Mouse (Mus musculus): Measurements from ENCODE around the gene Fyn.
A peak's percentile ranks its signal among the peaks of the same experiment; 100 is the strongest.

The Fyn gene

DNA sequence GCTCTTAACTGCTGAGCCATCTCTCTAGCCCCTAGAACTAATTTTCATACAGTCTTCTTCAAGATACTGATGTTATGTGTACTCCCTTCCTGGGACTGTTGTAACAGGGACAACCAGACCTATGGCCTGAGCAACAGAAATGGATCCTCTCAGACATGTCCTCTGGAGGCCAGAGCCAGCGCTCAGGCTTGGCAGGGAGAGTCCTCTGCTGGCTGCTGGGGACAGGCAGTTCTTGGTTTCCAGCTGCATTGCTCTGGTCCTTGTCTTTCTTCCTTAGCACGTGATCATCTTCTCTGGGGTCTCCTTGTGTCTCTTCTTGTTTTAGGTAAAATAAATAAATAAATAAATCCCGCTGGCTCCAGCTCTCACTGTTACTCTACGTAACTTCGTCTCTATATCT is 78.1 kb downstream of the Fyn start:
- no peak for DNase-seq

DNA sequence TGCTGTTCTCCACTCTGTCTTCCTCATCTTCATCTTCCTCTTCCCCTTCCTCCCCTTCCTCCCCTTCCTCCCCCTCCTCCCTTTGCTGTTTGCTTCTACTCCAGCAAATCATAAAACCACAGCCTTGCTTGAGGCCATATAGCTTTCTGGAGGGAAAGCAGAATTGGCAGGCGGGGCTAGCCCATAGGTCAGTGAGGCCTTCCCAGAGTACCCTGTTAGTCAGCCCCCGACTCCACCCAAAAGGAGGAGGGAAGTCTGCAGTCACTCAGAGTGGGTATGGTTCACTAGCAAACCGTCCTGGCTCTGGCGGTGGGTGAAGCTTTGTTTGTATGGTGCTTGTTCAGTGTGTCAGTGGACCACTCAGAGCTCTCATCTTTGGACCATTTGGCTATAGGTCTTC is 80.5 kb downstream of the Fyn start:
- DNase-seq: no peak

DNA sequence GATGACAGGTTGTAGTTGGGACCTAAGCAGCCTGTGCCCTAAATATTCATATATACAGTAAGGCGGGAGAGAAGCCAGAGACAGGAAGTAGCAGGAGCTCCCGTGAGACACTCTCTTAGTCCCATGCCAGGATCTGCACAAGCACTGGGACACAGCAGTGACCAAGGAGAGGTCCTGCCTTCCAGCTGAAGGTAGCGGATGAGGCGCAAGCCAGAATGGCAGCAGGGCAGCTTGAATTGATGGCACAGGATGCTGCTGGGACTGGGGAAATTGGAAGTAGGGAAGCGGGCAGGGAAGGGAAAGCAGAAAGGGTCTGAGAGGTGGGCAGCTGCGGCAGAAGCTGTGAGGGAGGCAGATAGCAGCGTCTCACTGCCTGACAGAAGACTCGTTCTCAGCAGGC is 81.7 kb downstream of the Fyn start:
- DNase-seq: no peak

DNA sequence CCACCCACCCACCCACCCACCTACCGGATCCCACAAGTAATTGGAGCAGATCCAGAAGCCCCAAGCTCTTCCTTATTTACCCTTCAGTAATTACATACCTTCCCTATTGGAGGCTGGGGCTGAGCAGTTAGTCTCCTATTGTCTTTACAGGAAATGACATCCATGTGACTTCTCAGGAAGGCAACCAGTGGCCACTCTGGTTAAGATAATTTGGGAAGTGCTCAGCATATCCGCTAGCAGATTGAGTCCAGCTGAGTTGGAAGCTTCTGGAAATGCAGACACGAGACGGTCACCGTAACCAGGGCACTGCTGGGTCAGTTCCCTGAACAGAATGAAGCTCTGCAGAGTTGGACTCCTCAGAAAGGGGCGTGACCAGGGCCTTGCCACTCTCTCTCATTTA is 82.4 kb downstream of the Fyn start:
- peak; percentile 50 for DNase-seq

DNA sequence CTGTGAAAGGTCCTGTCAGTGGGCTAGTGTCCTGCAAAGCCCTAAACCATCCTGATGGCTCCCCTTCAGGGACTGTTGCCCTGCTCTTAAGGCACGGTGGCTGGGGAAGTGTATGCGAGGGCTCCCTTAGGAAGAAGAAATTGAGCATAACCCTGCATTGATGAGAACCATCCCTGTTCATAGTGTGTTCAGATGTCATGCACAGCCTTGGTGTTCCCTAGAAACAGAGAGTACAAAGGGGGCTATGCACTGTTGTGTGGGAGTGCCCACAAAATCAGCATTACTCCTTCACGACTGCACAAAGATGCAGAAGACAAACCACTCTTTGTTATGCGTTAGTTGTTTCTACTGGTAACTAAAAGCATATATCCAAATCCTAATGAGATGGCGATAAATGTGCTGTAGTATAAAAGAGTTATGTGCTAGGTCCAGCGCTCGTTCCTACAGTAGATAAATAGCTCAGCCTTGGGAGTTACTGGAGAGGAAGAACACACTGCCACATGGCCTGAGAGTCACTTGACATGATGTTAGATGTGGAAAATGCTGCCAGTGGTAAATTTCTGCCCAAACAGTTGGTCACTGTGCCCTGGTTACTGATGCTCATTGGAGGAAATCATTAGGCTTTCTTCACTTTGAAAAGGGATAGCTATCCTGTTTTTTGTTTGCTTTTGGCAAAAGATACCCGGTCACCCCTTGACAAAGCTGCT is 83.4 kb downstream of the Fyn start:
- DNase-seq: no peak

DNA sequence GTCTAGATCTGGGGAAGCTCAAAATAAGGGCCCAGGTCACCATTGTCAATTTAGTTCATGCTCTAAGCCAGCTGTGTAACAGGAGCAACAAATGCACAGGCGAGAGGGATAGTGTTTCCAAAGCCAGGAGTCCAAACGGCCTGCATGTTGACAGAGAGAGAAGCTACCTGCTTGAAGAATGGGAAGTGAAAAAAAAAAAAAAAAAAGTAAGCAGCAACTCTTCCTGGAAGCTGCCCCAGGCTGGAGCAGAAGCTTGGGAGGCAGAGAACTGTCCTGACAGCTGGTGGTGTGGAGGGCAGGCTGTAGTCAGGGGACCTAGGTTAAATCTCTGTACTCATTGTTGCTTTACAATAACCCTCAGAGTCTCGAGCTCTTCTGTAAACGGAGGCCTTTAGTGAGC is 86.7 kb downstream of the Fyn start:
- DNase-seq: no peak

DNA sequence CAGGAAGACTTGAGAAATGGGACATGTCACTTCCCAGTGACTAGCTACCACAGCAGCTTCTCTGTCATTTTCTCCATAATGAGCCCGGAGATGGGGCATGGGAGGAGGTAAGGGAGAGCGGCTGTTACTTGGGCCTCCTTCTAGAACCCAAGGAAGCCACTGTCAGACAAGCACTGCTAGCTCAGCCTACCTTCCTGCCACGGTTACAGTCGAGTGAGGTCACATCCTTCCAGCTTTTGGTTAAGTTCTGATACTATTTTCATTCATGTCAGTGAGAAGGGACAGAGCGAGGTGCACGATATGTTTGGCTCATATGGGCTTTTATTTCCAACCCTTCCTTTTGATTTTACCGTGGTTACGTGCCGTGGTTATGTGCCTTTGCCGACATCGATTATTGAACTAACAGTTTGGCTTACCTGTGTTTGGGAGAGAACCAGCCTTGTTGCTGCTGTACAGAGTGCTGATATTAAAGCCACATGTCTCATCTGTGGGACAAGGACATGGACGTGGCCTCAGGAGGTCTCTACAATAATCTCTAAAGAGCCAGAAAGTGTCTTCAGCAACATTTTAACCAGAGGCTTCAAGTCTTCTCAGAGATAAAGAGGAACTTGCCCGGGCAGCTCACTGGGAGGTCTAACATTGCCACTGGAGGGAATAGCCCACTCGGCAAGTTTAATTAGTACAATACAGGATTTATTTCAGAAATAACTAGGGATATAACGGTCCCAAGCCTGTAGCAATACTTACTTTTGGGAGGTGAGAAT is 87.4 kb downstream of the Fyn start:
- DNase-seq: no peak

DNA sequence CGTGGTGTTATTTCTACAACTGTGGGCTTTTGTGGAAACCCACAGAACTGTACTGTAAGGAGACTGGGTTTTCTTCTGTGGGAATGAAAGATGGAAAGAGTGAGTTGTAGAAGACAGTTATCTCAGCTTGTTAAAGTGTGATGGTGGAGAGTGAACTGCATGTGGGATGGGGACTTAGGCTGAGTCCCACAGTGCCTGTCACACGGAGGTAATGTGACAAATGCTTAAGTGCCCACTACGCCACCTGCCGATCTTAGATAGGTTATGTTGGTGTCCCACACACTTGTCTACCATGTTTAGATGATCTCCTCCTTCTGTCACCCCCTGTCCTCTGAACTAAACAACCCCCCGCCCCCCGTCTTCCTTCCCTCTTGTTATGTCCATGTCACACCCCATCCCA is 88.1 kb downstream of the Fyn start:
- DNase-seq: no peak

DNA sequence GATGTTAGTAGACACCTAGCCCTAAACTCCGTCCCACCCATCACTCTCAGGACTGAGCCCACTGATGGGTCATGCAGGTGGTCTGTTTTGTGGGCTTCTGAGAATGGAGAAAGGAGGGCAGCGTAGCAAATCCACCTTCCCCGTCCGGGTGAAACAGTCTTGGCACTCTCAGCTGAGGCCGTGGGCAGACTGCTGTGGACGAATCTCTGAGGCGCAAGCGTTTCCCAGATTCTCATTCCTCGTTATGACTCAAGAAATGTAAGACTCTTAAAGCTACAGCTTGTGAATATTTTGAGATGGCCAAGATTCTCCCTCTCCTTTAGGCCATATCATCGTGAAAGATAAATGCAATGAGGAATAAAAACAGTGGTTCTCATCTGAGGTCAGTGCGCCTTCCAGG is 88.6 kb downstream of the Fyn start:
- DNase-seq: no peak

DNA sequence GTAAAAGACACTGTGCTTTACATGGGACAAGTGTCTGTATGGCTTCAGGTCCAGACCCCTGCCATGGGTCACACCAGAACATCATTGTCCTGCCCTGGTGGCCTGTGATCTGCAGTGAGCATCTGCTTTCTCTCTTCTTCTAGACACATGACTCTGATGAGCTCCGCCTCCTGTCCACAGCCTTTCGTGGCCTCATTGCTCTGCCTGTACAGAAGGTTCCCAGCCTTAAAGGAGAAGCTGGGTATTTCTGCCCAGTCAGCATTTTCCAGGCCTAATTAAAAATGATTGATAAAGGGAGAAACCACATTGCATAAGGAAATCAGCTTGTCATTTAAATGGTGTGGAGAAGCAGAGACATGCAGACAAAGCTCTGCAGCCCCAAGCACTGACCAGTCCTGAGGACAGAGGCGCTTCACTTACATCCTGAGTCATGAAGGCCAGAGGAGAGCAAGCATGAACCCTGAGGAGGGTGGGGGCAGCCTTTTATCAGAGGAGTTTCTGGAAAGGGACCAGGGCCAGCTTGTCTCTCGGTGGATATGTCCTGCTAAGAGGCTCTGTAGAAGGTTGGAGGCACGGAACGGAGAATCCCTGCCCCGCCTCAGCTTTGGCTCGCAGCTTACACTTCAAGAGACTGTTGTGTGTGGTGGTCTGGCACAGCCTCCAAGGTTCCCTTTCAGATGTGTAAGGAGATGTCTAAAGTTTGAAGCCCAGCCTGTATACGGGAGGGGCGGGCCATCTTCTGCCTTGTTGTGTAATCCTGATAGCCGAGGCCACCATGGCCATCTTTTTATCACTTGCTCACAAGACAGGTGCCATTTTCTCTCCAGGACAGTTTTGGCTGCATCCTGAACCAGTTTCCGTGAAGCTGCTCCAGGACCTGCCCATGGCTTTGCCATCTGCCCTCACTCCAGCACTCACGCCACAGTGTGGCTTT is 90.4 kb downstream of the Fyn start:
- peak; percentile 36 for DNase-seq

DNA sequence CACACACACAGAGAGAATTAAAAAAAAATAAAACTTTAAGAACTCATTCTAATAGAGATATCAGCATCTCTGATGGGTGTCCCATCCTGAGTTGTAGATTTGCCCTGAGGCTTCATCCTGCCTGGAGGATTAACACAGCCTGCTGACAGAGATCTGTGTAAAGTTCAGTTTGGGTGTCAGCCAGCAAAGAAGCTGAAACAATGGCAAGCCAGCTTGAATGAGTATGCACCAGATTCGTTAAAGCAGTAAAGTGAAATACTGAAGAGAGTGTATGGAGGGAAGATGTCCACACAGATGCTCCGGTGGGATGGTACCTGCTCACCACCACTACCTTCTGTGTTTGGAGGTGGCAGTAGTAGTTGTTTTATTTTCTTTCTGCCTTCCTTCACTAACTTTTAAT is 92.0 kb downstream of the Fyn start:
- DNase-seq: peak; percentile 36

DNA sequence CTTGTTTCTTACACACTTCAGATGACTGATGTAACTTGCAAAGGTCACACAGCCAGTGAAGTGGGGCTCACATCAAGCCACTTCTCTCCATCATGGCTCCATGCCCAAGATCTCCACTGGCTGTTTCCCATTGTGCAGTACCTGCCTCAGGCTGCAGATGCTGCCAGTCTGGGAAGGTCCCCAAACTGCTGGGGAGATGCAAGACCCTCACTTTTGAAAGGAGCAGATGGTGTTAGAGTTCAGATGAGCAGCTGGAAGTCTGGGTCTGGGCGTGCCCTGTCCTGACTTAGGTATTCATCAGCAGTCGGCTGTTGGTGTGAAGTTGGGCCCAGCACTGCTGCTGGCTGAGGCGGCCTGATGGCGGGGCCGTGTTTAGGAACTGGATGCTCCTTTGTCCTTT is 93.3 kb downstream of the Fyn start:
- DNase-seq: no peak

DNA sequence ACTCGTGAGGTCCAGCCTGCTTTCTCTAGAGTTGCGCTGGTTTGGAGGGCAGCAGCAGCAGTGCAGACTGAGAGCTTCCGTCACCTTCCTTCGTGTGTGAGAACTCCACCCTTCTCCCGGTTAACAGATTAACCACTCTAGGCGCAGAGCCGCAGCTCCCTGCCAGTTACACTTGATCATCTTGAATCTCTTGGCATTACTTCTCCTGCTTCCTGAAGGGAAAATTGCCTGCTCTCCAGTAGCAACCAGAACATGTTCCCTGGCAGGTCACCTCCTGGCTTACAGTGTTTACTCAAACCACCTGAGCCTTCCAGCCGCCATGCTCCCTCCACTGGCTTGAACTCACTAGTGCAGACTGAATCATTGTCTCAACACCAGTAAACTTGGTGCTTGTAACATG is 94.1 kb downstream of the Fyn start:
- peak; percentile 26 for DNase-seq

DNA sequence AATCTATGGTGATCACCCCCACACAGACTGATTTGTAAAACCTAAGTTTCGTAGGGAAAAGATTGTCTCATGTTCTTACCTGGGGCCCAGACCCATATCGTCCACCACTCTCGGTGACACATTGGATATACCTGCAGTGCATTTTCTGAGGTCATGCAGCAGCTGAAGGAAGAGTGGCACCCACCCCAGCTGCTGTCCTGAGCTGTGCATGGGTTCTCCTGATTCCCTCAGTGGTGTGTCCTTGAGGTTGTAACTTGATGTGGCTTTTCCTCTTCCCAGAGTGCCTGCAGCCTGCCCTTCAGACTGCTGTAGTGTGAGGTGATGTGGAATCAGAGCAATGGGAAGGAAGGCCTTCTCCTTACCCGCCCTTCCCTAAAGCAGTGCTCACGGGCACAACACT is 95.7 kb downstream of the Fyn start:
- no peak for DNase-seq

DNA sequence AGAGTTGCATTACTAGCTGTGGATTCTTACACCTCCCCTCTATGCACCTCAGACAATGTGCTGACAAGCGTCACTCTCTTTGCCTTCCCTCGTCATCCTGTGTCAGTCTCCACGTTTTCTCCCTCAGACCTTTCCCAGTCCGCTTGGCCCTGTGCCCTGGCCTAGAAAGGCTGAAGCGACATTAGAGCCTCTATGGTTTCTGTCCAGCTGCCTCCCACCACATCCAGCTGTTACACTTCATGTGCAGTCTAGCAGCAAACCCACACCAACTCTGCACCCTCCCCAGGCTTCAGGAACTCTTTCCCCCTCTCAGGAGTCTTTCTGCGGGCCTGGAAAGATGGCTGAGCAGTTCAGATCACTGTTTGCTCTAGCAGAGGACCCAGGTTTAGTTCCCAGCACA is 98.7 kb downstream of the Fyn start:
- DNase-seq: peak; percentile 80

DNA sequence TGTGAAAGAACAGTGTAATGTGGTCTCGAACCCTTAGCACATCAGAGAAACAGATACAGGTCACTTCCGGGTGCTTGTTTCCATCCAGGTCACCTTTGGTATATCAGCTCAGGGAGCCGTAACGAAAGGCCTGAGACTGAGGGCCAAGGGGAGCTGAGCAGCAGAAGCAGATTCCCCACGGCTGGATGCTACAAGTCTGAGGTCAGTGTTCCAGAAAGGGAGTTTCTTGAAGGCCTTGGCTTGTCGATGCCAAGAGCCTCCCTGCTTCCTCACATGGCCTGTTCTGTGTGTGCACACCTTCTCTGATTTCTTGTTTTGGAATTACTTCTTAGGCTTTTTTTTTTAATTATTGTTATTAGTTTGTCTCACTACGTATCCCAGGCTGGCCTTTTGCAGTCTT is 99.2 kb downstream of the Fyn start:
- no peak for DNase-seq

DNA sequence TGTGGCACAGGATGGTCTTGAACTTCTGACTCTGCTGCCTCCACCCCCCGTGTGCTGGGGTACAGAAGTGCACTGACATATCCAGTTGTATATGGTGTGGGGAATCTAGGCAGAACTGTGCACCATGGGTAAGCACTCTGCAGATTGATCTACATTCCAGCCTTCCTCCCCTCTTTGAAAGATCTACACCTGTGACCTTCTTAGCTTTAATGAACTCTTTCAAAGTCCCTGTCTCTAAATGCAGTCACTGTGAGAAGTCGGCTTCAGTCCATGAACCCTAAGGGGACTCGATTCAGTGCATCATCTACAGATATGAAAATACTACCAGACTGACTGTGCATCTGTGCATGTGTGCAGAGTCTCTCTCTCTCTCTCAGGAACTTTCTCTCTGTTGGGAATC is 99.9 kb downstream of the Fyn start:
- no peak for DNase-seq

DNA sequence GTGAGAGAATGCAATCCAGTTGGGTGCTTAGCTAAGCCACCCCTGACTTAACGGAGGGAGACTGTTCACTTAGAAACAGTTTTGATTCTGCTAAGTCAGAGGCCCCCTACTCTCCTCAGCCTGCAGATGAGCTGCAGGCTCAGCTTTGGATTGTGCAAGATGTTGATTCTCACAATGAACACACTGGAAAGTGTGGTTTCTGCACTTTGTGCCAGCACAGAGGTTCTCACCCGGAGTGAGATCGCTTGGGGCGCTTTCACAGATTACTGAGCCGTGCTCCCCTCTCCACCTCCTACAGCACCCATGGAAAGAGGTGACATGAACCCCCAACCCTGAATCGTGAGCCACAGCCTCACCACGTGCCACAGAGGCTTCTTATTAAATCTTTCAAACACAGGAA is 100.7 kb downstream of the Fyn start:
- no peak for DNase-seq

DNA sequence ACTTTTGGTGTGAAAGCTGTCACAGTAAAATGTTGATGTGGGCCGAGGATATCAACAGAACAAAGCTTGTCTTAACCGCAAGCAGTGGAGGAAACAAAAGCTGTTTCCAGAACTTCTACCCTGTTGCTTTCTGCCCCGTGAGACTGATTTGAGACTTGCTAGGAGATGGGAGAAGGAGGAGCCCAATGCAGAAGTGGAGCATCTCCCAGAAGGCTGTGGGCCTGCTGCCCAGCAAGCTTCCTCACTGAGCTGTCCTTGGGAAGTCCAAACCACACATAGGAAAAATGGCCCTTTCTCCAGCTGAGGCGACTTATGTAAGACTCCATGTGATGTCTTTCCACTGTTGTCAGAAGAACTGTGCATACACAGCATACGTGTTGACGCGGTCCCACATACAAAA is 101.7 kb downstream of the Fyn start:
- peak; percentile 20 for DNase-seq

DNA sequence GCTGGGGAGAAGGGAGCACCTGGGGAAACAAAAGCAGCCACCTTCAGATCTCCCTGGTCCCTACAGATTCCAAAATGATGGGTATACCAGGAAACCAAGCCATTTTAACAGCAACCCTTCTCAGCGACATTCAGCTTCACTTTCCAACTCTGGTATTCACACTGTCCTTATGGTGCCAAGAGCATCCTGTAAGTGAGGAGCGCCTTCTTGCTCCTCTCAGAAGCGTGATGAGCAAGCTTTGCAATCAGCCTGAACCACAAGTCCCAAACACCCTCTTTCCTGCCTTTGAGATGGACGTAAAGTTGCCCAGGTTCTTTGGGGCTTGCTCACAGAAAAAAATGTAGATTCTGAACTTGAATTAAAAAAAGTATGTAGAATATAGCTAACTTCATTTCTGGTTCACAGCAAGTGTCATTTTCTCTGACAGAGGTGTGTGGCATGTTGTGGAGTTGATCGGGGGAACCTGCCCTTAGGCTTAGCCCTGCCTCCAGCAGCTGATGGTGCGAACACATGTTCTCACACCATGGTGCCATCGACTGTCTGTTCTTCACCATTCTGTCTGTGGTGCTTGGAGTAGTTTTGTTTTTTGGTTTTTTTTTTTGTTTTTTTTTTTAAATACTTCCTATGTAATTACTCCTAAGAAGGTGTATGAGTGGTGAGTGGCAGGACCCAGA is 102.5 kb downstream of the Fyn start:
- no peak for DNase-seq

DNA sequence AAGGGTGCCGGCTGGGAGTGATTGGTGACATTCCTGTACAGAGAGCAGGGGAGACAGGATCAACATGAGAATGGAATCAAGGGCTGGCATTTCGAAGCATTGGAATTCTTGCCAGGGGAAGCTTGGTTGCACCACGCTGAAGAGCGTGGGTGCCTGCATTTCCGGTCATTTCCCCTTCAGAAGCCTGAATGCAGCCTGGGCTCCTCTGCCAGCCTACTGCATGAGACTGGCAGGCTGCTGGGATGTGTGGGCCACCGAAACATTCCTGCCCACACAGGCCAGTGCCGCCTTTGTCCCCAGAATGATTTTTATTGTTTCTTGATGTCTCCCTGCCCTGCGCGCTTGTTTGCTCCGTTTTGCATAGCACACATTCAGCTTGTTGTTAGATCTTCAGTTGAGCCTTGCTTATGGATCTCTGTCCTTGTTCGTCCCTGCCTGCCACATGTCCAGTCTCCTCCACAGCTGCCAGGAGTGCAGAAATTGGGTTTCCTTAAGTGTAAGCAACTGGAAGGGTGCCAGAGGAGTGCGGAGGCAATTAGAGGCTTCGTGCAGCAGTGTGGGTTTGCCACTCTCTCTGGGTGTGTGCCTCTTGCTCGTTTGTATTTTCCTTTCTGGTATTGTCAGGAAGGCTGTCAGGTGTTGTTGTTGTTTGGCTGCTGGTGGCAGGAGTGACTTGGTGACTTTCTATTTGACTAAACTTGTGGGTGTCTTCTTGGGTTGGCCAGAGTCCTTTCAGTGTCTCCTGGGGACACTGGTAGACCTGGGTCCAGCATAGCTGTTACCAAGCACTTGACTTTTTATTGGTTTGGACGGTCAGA is 103.3 kb downstream of the Fyn start:
- peak; percentile 55 for DNase-seq

DNA sequence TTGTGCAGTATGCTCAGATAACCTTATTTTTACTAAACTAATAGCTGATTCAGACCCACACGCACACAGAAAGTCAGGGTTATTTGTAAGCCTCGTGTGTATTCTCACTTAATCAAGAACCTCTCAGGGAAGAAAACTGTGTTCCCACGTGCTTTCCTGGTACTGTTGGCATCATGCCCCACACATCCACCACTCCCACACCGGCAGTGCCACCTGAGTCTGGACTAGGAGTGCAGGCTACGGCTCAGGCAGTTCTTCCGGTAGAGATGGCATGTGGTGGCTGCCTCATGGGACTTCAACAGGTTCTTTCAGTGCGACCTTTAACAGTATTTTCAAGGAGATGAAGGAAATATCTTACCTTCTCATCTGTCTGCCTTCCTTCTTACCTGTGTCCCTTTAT is 104.3 kb downstream of the Fyn start:
- DNase-seq: no peak

All from kidney, postnatal 14 days (tissue).